Mouse (Mus musculus) ES-CJ7 (cell line): ENCODE data around the gene Bloc1s3.
A peak's percentile ranks its signal among the peaks of the same experiment; 100 is the strongest.
"Not testable (repeated sequence)": the region's sequence is repeated elsewhere in the genome, so short reads cannot be mapped to it uniquely, and the experiment has no call there.

Source experiments
- DNase-seq: peaks from one replicate; pipeline ENCODE4 v3.0.0; 2011; ENCODE audit warnings: low read depth, low spot score

Bloc1s3 gene

DNA sequence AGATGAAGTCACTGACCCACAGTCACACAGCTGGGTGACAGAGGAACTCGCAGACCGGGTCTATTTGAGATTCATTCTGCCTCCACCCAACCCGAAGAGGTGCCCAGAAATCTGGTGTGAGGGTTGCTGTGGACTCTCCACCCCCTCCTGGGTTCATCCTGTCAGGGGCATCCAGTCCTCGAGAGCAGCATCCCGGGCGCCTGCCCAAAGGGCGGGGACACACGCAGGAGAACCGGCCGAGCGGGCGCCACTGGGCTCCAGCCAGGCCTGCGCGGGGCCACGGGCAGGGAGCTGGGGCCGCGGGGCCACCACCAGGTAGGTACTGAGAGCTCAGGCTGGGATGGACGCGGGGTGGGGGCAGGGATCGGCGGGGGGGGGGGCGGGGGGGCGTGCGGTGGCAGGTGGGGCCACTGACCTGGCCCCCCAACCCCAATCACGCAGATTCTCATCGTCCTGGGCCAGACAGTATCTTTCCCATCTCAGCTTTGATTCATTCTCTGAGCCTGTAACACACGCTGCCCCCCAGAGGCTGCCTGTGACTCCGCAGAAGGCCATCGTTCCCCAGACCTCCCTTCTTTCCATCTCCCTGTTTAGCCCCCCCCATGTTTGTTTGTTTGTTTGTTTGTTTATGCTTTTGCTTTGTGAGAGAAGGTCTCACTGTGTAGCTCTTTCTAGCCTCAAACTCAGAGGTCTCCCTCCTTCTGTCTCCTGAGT, 9.6 kb upstream of the Bloc1s3 start, which contains the start of gene Nkpd1:
Nkpd1 (plus strand) TSS at position 187 of the 714 bp plus-strand sequence.
- DNase-seq = peak; percentile 42

DNA sequence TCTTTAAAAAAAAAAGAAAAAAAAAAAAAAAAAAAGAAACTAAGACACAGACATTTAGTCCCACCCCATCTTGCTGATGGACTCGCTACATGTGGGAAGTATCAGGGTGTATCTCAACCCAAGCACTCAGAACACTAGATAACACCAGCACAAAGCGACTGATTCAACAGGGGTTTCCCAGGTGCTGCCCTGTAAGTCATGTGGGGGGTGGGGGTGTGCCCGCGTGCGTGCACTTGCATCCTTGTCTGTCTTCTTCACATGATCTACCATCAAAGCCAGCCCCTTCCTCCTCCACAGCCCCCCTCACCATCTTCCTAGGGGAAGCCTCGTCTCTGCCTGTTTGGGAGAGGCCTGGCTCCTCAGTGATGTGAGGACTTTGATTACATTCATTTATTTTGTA, 4.2 kb upstream of the Bloc1s3 start:
- no peak for DNase-seq

DNA sequence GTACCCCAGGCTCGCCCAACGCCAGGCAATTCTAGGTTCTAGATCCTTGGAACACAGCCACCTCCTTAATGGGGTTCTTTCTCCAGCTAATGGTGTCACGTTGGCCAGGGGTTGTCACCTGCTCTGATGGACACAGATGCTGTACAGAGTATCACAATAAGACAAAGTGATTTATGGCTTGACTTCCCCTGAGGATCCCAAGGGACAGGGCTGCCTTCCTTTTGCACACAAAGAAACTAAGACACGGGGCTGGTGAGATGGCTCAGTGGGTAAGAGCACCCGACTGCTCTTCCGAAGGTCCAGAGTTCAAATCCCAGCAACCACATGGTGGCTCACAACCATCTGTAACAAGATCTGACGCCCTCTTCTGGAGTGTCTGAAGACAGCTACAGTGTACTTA, 3.8 kb upstream of the Bloc1s3 start:
- DNase-seq = not testable (repeated sequence)

- DNase-seq = peak; percentile 61
Measured at GRCm38 (mm10) chr7:19509786-19510185, 1.6 kb upstream of the Bloc1s3 start.

GRCm38 (mm10) chr7:19508924-19509568, 879 bp upstream of the Bloc1s3 start:
- DNase-seq = no peak

GRCm38 (mm10) chr7:19507612-19507981, 570 bp downstream of the Bloc1s3 start:
- no peak for DNase-seq

DNA sequence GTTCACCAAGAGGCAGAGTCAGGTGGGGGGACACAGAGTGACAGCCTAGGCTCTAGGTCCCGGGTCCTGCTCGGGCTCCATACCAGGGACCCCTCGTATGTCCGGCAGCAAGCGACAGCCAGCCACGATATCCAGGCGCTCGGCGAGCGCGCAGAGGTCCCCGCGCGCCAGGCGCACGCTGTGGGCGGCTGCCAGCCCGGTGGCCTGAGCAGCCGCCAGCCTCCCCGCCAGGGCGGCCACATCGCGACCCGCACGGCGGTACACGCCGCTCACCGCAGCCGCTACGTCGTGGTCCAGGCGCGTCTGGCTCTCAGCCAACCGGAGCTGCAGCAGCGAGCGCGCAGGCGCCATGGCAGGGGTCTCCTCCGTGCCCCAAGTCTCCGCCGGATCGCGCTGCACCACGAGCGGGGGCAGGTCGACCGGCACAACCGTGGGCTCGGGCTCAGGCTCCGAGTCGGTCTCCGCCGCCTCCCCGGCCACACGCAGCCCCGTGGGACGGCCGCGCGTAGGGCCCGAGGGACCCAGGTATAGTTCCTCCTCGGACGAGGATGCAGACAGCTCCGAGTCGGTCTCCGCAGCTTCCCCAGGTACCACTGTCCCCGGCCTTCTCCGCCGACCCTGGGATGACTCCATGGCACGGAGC, 1.1 kb downstream of the Bloc1s3 start:
- peak; percentile 63 for DNase-seq

- DNase-seq = peak; percentile 76
Measured at GRCm38 (mm10) chr7:19506326-19506725, 1.8 kb downstream of the Bloc1s3 start.

DNA sequence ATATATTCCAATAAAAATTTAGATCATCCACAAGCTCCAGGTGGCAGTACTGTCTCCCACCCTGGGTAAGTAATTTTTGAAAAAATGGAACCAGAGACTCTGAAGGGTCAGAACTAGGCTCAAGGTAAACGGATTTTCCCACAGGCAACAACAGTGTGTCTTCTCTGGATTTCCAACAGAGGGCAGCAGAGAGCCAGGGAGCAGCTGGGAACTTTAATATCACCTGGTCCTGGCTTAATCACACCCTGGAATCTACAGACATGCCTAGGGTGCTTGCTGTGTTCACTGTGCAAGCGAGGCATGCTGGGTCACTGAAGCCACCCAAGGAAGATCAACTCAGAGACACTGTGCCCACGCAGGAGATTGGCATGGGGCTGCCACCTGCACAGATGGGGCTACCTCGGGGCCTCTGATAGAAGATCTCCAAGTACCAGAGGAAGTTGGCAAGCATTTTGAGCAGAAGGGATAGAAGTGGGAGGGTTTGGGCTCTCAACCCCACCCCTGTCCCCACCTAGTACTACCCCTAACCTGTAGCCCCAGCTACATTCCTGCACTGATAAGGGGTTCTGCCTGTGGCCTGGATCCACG, 4.6 kb downstream of the Bloc1s3 start:
- DNase-seq = peak; percentile 63

- DNase-seq = no peak
Measured at GRCm38 (mm10) chr7:19501658-19502057, 6.5 kb downstream of the Bloc1s3 start.

DNA sequence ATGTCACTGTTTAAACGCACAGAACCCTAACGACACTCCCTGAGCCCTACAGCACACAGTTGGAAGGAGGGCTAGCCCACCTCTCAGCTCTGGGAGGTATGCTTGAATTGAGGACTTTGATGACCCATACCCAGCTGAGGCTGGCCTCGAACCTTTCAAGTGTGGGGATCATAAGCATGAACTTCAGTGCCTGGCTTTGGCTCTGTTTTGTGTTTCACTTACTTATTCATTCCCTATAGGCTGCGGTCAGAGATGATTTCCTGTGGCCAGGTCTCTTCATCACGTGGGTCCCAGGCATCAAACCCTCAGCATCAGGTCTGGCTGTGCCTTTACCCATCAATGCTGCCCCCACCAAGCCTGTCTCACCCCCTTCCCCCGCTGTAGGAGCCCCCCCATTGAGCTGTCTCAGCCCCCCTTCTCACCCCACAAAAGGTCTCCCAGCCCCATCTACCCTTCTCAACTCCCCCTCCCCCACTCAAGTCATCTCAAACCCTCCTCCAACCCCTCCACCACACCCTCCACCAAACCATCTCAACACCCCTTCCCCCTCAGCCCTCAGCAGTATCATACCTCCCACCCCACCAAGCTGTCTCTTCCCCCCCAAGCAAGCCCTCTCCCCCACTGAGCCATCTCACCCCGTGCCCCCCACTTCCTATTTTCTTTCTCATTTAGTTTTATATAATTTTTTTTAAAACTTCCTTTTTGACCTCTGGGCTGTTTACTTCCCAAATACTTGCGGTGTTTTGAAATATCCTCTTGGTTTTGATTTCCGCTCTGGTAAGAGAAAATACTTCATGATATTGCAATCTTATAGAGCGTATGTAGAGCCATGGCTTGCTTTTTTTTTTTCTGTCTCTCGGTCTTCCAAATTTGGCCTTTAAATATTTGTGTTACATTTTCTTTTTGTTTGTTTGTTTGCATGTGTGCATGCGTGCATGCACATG, 7.5 kb downstream of the Bloc1s3 start:
- no peak for DNase-seq

GRCm38 (mm10) chr7:19498326-19498725, 9.8 kb downstream of the Bloc1s3 start:
- no peak for DNase-seq

DNA sequence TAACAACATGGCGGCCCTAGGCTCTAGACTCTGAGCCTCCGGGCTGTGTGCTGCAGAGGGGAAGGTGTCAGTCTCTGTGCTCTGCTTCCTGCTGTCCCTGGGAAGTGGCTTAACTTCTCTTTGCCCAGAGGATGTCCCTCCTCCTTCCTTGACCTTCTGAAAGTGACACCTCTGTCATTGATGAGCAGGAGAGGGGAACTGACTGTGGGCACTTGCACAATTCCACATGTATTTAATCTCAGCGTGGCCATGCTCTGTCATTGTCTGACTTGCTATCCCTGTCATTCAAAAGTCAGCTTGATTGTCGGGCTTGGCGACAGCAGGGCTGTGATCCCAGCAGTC, 12.0 kb downstream of the Bloc1s3 start:
- no peak for DNase-seq

- no peak for DNase-seq
Measured at GRCm38 (mm10) chr7:19495521-19496213, 12.5 kb downstream of the Bloc1s3 start.

DNA sequence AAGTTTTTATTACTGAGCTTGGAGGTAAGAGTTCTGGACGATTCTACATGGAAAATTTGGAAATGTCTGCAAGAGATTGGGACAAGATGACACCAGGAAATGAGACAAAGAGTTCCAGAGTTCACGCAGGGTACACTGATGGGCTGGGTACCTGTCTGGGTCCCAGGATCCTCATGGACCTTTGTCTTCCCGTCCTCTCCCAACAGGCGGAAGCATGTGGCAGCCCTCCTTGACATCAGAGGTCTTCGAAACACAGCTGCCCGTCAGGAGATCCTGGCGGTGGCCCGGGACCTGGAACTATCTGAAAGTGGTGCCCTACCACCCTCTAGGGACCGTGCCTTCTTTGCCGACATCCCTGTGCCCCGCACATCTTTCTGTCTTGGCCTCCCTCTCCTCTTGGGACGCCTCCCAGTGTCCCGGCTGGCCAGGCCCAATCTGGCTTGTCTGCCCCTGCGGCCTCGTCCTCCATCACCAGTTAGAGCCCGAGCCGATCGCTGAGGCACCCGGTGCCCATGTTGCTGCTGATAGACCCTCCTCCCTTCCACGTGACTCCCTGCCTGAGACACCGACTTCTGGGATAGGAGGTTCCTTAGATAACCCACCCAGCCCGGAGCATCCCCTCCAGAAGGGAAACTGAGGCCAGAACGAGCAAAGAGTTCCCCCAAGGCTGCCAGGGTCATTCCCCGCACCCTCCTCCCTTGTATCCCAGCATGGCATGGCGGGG, 13.3 kb downstream of the Bloc1s3 start:
- no peak for DNase-seq

- no peak for DNase-seq
Measured at GRCm38 (mm10) chr7:19491731-19492130, 16.4 kb downstream of the Bloc1s3 start.

GRCm38 (mm10) chr7:19489525-19489924, 18.6 kb downstream of the Bloc1s3 start:
- DNase-seq = no peak

DNA sequence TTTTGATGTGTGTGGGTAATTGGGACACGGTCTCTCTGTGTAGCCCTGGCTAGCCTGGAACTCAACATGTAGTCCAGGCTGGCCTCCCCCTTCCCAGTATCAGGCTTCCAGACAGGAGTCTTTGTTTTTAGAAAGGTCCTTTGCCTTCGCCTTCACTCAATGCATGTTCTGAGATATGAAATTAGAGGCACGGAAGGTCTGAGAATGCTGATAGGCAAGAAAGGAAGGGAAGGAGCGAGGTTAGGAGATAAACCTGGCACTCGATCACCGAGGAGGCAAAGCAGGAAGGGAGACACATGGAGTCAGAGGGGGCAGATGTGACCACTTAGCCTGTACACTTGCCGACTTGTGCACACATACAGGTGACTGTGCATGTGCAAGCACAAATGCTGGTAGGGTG, 21.6 kb downstream of the Bloc1s3 start:
- DNase-seq = no peak

- DNase-seq = no peak
Measured at GRCm38 (mm10) chr7:19485488-19485887, 22.7 kb downstream of the Bloc1s3 start.

GRCm38 (mm10) chr7:19483281-19483680, 24.9 kb downstream of the Bloc1s3 start:
- DNase-seq = no peak
